Mouse (Mus musculus): ENCODE results near the gene Pip4k2b. TPM values are rescaled to one million over a fixed set of nuclear protein-coding genes. Genes with fewer than 3 reads are reported as not detected.
A peak's percentile ranks its signal among the peaks of the same experiment; 100 is the strongest.

The Pip4k2b gene
- total and polyA plus RNA-seq, 2 experiments from 2014 or later, result 4.6 to 146 TPM

DNA sequence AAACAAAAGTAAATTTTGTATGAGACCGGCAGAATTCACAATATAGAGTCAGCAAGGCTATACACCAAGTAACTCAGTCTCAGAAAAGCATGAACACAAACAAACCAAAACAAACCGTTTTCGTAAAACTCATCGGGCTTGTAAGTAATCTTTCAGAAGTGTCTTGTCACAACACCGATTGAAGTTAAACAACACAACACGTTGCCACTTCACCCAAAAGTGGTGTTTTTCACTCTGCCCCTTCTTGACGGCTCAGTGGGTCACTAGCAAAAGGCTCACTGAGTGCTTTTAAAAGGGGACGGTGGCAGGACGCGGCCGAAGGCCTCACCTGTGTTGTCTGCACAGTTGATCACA, 37.0 kb upstream of the Pip4k2b start:
- 2% methylated on average over 11 of the region's 11 CpGs for WGBS
- Histone ChIP-seq H3K4me1 (ENCODE audit: insufficient read depth) (peaks cover 8% of the 10 kb centered on the region; the same call in 1 of the 2 replicates), H3K4me2 (ENCODE audit: low read depth) (peak overlapping the region; percentile 74), H3K9me3 (ENCODE audit: low read length) (no peaks in the 10 kb centered on the region), H3K4me3 (ENCODE audit: low read depth, low read length) (peak overlapping the region; percentile 83), H3K9ac (peak overlapping the region; percentile 94), H3K27me3 (ENCODE audit: insufficient read depth, low read length) (no peaks in the 10 kb centered on the region), H3K36me3 (ENCODE audit: insufficient read depth) (peaks cover 41% of the 10 kb centered on the region), H3K27ac (ENCODE audit: low read depth, low read length) (peak overlapping the region; percentile 95; the same call in 1 of the 2 replicates)
- TF ChIP-seq CTCF (IDR thresholded peaks at IDR 0.05; ENCODE audit: low read depth), result no peak
- DNase-seq, result no peak
- ATAC-seq, result no peak

DNA sequence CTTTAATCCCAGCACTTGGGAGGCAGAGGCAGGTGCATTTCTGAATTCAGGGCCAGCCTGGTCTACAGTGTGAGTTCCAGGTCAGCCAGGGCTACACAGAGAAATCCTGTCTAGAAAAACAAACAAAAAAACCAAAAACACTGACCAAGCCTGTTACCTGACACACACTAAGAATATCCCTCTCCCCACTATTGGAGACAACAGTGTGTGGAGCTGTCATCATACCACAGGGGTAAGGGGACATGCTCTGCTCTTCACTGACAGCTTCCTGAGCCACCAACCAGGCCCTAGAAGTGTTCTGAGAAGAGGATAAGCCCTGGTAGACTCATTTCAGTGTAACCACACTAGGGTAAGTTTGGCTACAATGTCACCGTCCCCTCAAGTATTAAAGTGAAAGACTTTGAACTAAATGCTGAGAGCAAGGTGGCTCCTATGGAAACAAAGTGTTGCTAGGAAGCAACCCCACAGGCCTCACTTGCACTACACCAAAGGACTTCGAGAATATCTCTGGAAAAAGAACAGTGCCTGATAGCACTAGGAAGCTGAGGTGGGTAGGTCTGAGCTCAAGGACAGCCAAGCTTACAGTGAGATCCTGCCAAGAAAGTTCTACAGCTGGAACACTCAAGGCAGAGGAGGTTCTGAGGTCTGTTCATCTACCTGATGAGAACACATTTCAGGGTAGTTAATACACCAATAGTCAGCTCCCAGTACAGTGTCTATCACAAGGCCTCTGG, 35.6 kb upstream of the Pip4k2b start:
- H3K9me3 ChIP-seq (ENCODE audit: low read length), result no peaks in the 10 kb centered on the region
- TF ChIP-seq CTCF (IDR thresholded peaks at IDR 0.05; ENCODE audit: low read depth), result no peak
- no peak overlapping the region for H3K4me3 ChIP-seq (ENCODE audit: low read depth, low read length)
- no peak overlapping the region for H3K9ac ChIP-seq
- no peak for DNase-seq
- no peaks in the 10 kb centered on the region for H3K27me3 ChIP-seq (ENCODE audit: insufficient read depth, low read length)
- H3K36me3 ChIP-seq (ENCODE audit: insufficient read depth), result peaks cover 47% of the 10 kb centered on the region
- 84% methylated on average over 2 of the region's 2 CpGs for WGBS
- H3K4me1 ChIP-seq (ENCODE audit: insufficient read depth), result peaks cover 8% of the 10 kb centered on the region; the same call in 1 of the 2 replicates
- H3K27ac ChIP-seq (ENCODE audit: low read depth, low read length), result no peak overlapping the region; the same call in 1 of the 2 replicates
- no peak for ATAC-seq
- peak overlapping the region; percentile 74 for H3K4me2 ChIP-seq (ENCODE audit: low read depth)

- TF ChIP-seq CTCF (IDR thresholded peaks at IDR 0.05; ENCODE audit: low read depth), result no peak
- H3K9ac ChIP-seq, result no peak overlapping the region
- H3K4me2 ChIP-seq (ENCODE audit: low read depth), result no peak overlapping the region
- H3K9me3 ChIP-seq (ENCODE audit: low read length), result no peaks in the 10 kb centered on the region
- ATAC-seq (no peak), DNase-seq (no peak)
- 98% methylated on average over 1 of the region's 1 CpGs for WGBS
- H3K27ac ChIP-seq (ENCODE audit: low read depth, low read length), result no peak overlapping the region
- H3K27me3 ChIP-seq (ENCODE audit: insufficient read depth, low read length), result no peaks in the 10 kb centered on the region
- peaks cover 47% of the 10 kb centered on the region for H3K36me3 ChIP-seq (ENCODE audit: insufficient read depth)
- H3K4me1 ChIP-seq (ENCODE audit: insufficient read depth), result peaks cover 8% of the 10 kb centered on the region; the same call in 1 of the 2 replicates
- no peak overlapping the region for H3K4me3 ChIP-seq (ENCODE audit: low read depth, low read length)
These were observed 34.4 kb upstream of the Pip4k2b start for GRCm38 (mm10) chr11:97778918-97779317.

GRCm38 (mm10) chr11:97777129-97777529, 32.6 kb upstream of the Pip4k2b start:
- TF ChIP-seq CTCF (IDR thresholded peaks at IDR 0.05; ENCODE audit: low read depth), result peak; percentile 53
- DNase-seq (peak; percentile 37), ATAC-seq (peak; percentile 45)
- H3K4me2 ChIP-seq (ENCODE audit: low read depth), result no peak overlapping the region
- peaks cover 47% of the 10 kb centered on the region for H3K36me3 ChIP-seq (ENCODE audit: insufficient read depth)
- peaks cover 8% of the 10 kb centered on the region; the same call in 1 of the 2 replicates for H3K4me1 ChIP-seq (ENCODE audit: insufficient read depth)
- 45% methylated on average over 2 of the region's 2 CpGs for WGBS
- no peaks in the 10 kb centered on the region for H3K9me3 ChIP-seq (ENCODE audit: low read length)
- H3K9ac ChIP-seq, result no peak overlapping the region
- H3K27ac ChIP-seq (ENCODE audit: low read depth, low read length), result no peak overlapping the region
- no peaks in the 10 kb centered on the region for H3K27me3 ChIP-seq (ENCODE audit: insufficient read depth, low read length)
- H3K4me3 ChIP-seq (ENCODE audit: low read depth, low read length), result no peak overlapping the region

GRCm38 (mm10) chr11:97776497-97777128, 32.1 kb upstream of the Pip4k2b start:
- no peak overlapping the region for H3K4me2 ChIP-seq (ENCODE audit: low read depth)
- H3K36me3 ChIP-seq (ENCODE audit: insufficient read depth), result peaks cover 47% of the 10 kb centered on the region
- H3K4me3 ChIP-seq (ENCODE audit: low read depth, low read length), result no peak overlapping the region
- TF ChIP-seq CTCF (IDR thresholded peaks at IDR 0.05; ENCODE audit: low read depth), result no peak
- ATAC-seq, result no peak
- no peaks in the 10 kb centered on the region for H3K9me3 ChIP-seq (ENCODE audit: low read length)
- no peak for DNase-seq
- WGBS, result 51% methylated on average over 5 of the region's 5 CpGs
- no peaks in the 10 kb centered on the region for H3K27me3 ChIP-seq (ENCODE audit: insufficient read depth, low read length)
- peaks cover 8% of the 10 kb centered on the region; the same call in 1 of the 2 replicates for H3K4me1 ChIP-seq (ENCODE audit: insufficient read depth)
- H3K27ac ChIP-seq (ENCODE audit: low read depth, low read length), result no peak overlapping the region
- H3K9ac ChIP-seq, result no peak overlapping the region

DNA sequence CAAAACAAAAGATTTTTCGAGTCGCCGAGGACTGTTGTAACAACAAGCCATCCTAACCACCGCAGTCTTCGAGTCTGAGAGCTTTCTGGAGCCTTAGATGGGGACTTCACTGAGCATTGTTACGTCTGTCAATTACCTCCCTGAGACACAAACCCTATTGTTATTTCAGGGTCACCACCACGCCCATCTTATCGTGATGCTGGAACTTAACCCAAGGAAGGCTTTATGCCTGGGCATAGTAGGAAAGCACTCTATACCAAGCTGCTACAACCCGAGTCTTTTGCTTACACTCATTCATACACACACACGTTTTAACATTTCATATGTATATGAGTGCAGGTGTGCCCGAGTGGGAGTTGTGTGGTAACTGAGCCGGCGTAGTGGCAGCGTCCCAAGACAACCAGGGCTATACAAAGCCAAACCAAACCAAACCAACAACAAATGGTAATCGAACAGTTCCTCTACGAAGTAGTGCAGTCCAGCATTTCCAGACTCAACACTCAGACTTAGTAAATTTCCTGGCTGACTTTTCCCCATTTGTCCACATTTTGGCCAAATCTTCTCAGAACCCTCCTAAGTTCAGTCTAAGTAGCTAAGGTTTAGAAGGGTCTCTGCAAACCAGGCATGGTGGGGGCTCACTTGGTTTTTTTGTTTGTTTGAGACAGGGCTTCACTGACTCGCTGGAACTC, 31.4 kb upstream of the Pip4k2b start, which contains the start of gene 1700001P01Rik:
1700001P01Rik (minus strand) TSS at position 111 of the 689 bp plus-strand sequence.
- no peak for ATAC-seq
- no peak for TF ChIP-seq CTCF (IDR thresholded peaks at IDR 0.05; ENCODE audit: low read depth)
- peaks cover 47% of the 10 kb centered on the region for H3K36me3 ChIP-seq (ENCODE audit: insufficient read depth)
- no peaks in the 10 kb centered on the region for H3K27me3 ChIP-seq (ENCODE audit: insufficient read depth, low read length)
- peaks cover 7% of the 10 kb centered on the region; the same call in 1 of the 2 replicates for H3K4me1 ChIP-seq (ENCODE audit: insufficient read depth)
- no peak within 1 kb of the TSS for H3K4me2 ChIP-seq (ENCODE audit: low read depth)
- H3K9ac ChIP-seq, result no peak within 1 kb of the TSS
- H3K4me3 ChIP-seq (ENCODE audit: low read depth, low read length), result no peak within 1 kb of the TSS
- WGBS, result 40% methylated on average over 17 of the region's 17 CpGs
- H3K9me3 ChIP-seq (ENCODE audit: low read length), result no peaks in the 10 kb centered on the region
- no peak for DNase-seq
- no peak within 1 kb of the TSS for H3K27ac ChIP-seq (ENCODE audit: low read depth, low read length)
